Mouse (Mus musculus): Measurements from ENCODE around the gene Slc41a2. TPM values are rescaled to one million over a fixed set of nuclear protein-coding genes. Genes with fewer than 3 reads are reported as not detected.

The Slc41a2 gene
- total and polyA plus RNA-seq, 3 experiments, result 0.17 TPM; not detected in 2

DNA sequence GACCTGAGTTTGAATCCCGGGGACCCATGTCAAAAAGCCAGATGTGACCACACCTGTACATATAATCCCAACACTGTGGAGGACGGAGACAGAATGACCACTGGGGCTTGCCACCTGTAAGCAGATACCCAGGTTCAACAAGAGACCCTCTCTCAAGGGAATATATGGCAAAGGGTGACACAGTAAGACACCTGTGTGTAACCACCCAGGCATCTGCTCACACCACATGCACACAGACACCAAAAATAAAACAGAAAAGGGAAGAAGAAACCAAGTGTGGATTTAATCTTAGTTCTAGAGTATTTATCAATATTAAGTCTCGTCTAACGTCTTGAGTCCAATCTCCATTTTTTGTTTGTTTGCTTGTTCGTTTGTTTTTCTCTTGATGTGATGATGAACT is 5.9 kb downstream of the Slc41a2 start:
- no peaks in the 10 kb centered on the region for H3K36me3 ChIP-seq (replicated peaks in 1 of 2; ENCODE audit: control insufficient read depth in 1 of 2, insufficient read depth in 1 of 2, low read length in 1 of 2)
- no peak overlapping the region for H3K4me2 ChIP-seq (ENCODE audit: insufficient read depth, low read depth, poor library complexity, severe bottlenecking)
- no peak overlapping the region for H3K27ac ChIP-seq (ENCODE audit: insufficient read depth, low read depth)
- H3K9ac ChIP-seq (ENCODE audit: insufficient read depth, low read depth), result no peak overlapping the region
- H3K79me2 ChIP-seq (replicated peaks; ENCODE audit: control insufficient read depth, extremely low read depth, insufficient read depth, poor library complexity, severe bottlenecking), result no peaks in the 10 kb centered on the region
- in situ Hi-C loops (cut with MboI; ENCODE audit: low pct_ligation_motif_present, low pct_unique_long_range_greater_than_20kb, low sequenced_read_pairs), result no loop called here
- H3K9me3 ChIP-seq (replicated peaks; ENCODE audit: low read length), result no peaks in the 10 kb centered on the region
- DNase-seq (ENCODE audit: extremely low read depth), result no peak
- TF ChIP-seq EP300 (IDR thresholded peaks at IDR 0.05; ENCODE audit: low read length) (no peak), TCF12 (IDR thresholded peaks at IDR 0.05; ENCODE audit: low read depth, low read length) (0 out of 2 replicates have a peak, but pooled peaks have one; percentile 19), NRF1 (IDR thresholded peaks at IDR 0.05; ENCODE audit: low read depth, low read length) (no peak), MYC (IDR thresholded peaks at IDR 0.05; ENCODE audit: low read depth, low read length) (no peak), BHLHE40 (IDR thresholded peaks at IDR 0.05; ENCODE audit: low read depth, low read length) (peak; percentile 23; the same call in 1 of the 2 replicates), ZMIZ1 (IDR thresholded peaks at IDR 0.05; ENCODE audit: low read depth, low read length) (no peak)
- dilution Hi-C loops (cut with MboI; ENCODE audit: extremely low pct_ligation_motif_present, extremely low pct_unique_long_range_greater_than_20kb, low sequenced_read_pairs), result no loop called here
- H3K27me3 ChIP-seq (replicated peaks), result peaks cover 21% of the 10 kb centered on the region
- no peak overlapping the region for H3K4me3 ChIP-seq (replicated peaks in 1 of 3; ENCODE audit: low read depth in 2 of 3, low read length in 2 of 3, poor library complexity in 1 of 3)
- peaks cover 5 to 37% of the 10 kb centered on the region in 2 experiments; a peak in 3 of 4 replicates for H3K4me1 ChIP-seq (ENCODE audit: control insufficient read depth in 1 of 2, insufficient read depth in 2 of 2)

DNA sequence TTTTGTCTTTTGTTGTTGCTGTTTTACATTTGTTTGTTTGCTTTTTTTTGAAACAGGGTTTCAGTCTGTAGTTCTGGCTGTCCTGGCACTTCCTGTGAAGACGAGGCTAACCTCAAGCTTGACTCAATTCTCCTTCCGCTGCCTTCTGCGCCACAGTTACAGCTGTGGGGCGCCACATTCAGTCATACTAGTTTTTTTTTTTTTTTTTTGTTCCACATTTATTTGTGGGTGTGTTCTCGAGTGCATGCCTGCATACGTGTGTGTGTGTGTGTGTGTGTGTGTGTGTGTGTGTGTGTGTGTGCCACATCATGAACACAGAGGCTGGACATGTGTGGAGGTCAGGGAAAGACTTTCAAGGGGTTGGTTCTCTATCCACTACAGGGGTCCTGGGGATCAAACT is 7.3 kb downstream of the Slc41a2 start:
- Histone ChIP-seq H3K9ac (ENCODE audit: insufficient read depth, low read depth) (no peak overlapping the region), H3K36me3 (replicated peaks in 1 of 2; ENCODE audit: control insufficient read depth in 1 of 2, insufficient read depth in 1 of 2, low read length in 1 of 2) (no peaks in the 10 kb centered on the region), H3K4me1 (ENCODE audit: control insufficient read depth in 1 of 2, insufficient read depth in 2 of 2) (peaks cover 5 to 37% of the 10 kb centered on the region in 2 experiments; a peak in 3 of 4 replicates), H3K79me2 (replicated peaks; ENCODE audit: control insufficient read depth, extremely low read depth, insufficient read depth, poor library complexity, severe bottlenecking) (no peaks in the 10 kb centered on the region), H3K27me3 (replicated peaks) (peaks cover 10% of the 10 kb centered on the region), H3K4me2 (ENCODE audit: insufficient read depth, low read depth, poor library complexity, severe bottlenecking) (no peak overlapping the region), H3K4me3 (replicated peaks in 1 of 3; ENCODE audit: low read depth in 2 of 3, low read length in 2 of 3, poor library complexity in 1 of 3) (no peak overlapping the region), H3K27ac (ENCODE audit: insufficient read depth, low read depth) (no peak overlapping the region), H3K9me3 (replicated peaks; ENCODE audit: low read length) (no peaks in the 10 kb centered on the region)
- peak; percentile 42 for DNase-seq (ENCODE audit: extremely low read depth)
- TF ChIP-seq NRF1 (IDR thresholded peaks at IDR 0.05; ENCODE audit: low read depth, low read length), result no peak
- TF ChIP-seq ZNF384 (IDR thresholded peaks at IDR 0.05; ENCODE audit: low read depth, low read length), result peak; percentile 74
- dilution Hi-C loops (cut with MboI; ENCODE audit: extremely low pct_ligation_motif_present, extremely low pct_unique_long_range_greater_than_20kb, low sequenced_read_pairs) (no loop called here), in situ Hi-C loops (cut with MboI; ENCODE audit: low pct_ligation_motif_present, low pct_unique_long_range_greater_than_20kb, low sequenced_read_pairs) (no loop called here)

DNA sequence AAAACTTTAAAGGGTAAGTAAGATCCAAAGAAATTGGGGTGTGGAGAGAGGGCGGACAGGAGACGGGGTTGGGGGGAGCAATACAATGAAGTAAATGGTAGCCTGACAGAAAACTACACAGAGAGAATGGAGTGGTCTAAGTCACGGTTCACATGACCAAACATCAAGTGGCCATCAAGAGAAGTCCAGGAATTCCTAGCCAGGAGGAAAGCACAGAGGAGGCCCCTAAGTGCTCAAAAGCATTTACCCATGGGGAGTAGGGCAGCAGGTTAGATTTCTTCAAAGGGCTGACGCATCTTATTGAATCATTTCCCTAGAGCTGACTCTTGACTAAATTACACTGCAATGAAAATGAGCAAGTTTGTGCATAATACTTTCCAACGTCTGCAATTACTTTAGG is 8.9 kb downstream of the Slc41a2 start:
- Histone ChIP-seq H3K4me1 (ENCODE audit: control insufficient read depth in 1 of 2, insufficient read depth in 2 of 2) (peaks cover 5 to 37% of the 10 kb centered on the region in 2 experiments; a peak in 3 of 4 replicates), H3K79me2 (replicated peaks; ENCODE audit: control insufficient read depth, extremely low read depth, insufficient read depth, poor library complexity, severe bottlenecking) (no peaks in the 10 kb centered on the region), H3K27ac (ENCODE audit: insufficient read depth, low read depth) (no peak overlapping the region), H3K4me2 (ENCODE audit: insufficient read depth, low read depth, poor library complexity, severe bottlenecking) (no peak overlapping the region), H3K36me3 (replicated peaks in 1 of 2; ENCODE audit: control insufficient read depth in 1 of 2, insufficient read depth in 1 of 2, low read length in 1 of 2) (no peaks in the 10 kb centered on the region), H3K9ac (ENCODE audit: insufficient read depth, low read depth) (no peak overlapping the region), H3K4me3 (replicated peaks in 1 of 3; ENCODE audit: low read depth in 2 of 3, low read length in 2 of 3, poor library complexity in 1 of 3) (no peak overlapping the region), H3K9me3 (replicated peaks; ENCODE audit: low read length) (no peaks in the 10 kb centered on the region), H3K27me3 (replicated peaks) (no peaks in the 10 kb centered on the region)
- dilution Hi-C loops (cut with MboI; ENCODE audit: extremely low pct_ligation_motif_present, extremely low pct_unique_long_range_greater_than_20kb, low sequenced_read_pairs), result no loop called here
- in situ Hi-C loops (cut with MboI; ENCODE audit: low pct_ligation_motif_present, low pct_unique_long_range_greater_than_20kb, low sequenced_read_pairs), result no loop called here
- DNase-seq (ENCODE audit: extremely low read depth), result no peak
- no peak for TF ChIP-seq JUN (IDR thresholded peaks at IDR 0.05; ENCODE audit: insufficient read depth, low read depth, low read length)
- no peak for TF ChIP-seq ZKSCAN1 (IDR thresholded peaks at IDR 0.05; ENCODE audit: borderline replicate concordance, low read depth, low read length)
- TF ChIP-seq SMC3 (IDR thresholded peaks at IDR 0.05; ENCODE audit: low read depth, low read length), result no peak
- TF ChIP-seq ETS1 (conservative IDR thresholded peaks at IDR 0.05; ENCODE audit: low read depth, low read length), result no peak
- no peak for TF ChIP-seq USF1 (IDR thresholded peaks at IDR 0.05; ENCODE audit: low read depth, low read length)
- no peak for TF ChIP-seq UBTF (IDR thresholded peaks at IDR 0.05; ENCODE audit: low read depth, low read length)
- no peak for TF ChIP-seq TBP (conservative IDR thresholded peaks at IDR 0.05; ENCODE audit: low read depth, low read length)

All from CH12.LX (cell line).